Mouse (Mus musculus) brain, adult 2 months (tissue): ENCODE measurements around the gene Ikzf1.

Source experiments
- DNase-seq: peaks from one replicate; pipeline ENCODE4 v3.0.0; 2011; ENCODE audit warnings: low read depth, low spot score

Gene Ikzf1

DNA sequence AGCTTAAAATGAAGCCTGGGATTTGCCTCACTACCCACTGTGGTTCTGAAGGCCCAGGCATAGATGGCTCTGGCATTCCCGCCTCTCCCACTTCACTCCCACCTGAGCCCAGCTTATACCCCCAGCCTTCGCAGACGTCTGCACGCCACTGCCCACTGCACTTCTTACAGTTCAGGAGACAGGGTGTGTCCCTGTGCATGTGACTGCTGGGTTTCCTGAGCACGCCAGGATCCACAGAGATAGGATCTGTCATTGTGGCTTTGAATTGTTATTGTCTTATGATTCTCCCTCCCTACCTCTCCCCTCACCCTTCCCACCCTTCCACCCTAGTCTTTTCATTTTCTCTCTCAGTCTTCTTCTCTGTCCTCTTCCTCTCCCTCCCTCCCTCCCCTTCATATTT is 34.9 kb downstream of the Ikzf1 start:
- DNase-seq, result no peak

- no peak for DNase-seq
Observed at GRCm38 (mm10) chr11:11725252-11725875, 40.6 kb downstream of the Ikzf1 start.

- no peak for DNase-seq
Observed at GRCm38 (mm10) chr11:11725876-11726525, 41.2 kb downstream of the Ikzf1 start.

- DNase-seq, result no peak
Observed at GRCm38 (mm10) chr11:11726807-11727276, 42.0 kb downstream of the Ikzf1 start.

- DNase-seq, result no peak
Observed at GRCm38 (mm10) chr11:11727936-11728556, 43.2 kb downstream of the Ikzf1 start.

- no peak for DNase-seq
Observed at GRCm38 (mm10) chr11:11729216-11729615, 44.4 kb downstream of the Ikzf1 start.

DNA sequence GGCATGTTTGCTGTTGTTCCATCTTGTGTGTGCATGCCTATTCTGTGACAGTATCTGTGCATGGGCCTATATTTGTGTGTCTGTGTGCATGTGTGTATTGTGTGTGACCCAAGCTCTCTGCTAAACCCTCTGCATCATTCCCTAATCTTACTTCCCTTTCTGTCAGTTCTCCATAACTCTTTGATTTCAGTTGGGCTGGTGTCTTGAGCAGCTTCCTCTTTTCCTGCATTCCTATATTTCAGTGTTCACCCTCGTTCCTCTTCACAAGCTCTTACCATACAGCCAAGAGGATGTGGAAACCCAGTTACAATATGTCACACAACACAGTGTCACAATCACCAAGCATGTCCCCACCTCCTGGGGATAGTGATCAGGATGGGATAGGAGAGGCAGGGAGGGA is 45.3 kb downstream of the Ikzf1 start:
- DNase-seq, result no peak

- DNase-seq, result no peak
Observed at GRCm38 (mm10) chr11:11731727-11732126, 46.9 kb downstream of the Ikzf1 start.

DNA sequence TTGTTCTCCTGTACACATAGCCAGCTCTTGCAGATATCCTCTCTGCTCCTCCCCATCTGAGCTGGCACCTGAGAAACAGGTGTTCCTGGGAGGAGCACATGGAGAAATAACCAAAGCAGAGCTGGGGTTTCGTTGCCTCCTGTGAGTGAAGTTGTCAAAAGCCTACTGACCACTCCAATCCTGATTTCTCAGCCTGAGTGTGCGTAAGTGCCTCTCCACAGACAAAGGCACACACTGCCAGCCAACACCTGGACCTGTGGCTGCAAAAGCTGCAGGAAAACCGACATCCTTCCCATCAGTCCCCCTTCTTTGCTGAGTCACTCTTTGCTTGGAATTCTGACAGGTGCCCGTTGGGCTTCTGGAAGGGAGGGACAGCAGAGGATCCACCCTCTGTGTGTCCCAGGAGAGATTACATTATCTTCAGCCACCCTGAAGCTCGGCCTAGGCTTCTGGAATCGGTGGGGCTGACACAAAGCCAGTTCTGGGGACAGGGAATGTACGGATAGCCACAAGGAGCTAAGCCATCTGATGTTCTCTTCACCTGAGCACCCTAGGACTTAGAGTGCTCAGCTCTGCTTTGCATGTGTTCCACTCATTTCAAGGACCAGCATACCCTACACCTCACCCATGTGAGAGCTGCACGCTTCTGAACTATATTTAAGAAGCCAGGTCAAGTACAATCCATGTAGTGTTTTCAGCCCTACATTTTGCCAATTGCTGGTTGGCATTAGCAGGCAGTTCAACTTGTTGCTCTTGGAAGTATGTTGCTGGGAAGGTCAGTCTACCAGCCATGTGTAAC is 48.4 kb downstream of the Ikzf1 start:
- no peak for DNase-seq

DNA sequence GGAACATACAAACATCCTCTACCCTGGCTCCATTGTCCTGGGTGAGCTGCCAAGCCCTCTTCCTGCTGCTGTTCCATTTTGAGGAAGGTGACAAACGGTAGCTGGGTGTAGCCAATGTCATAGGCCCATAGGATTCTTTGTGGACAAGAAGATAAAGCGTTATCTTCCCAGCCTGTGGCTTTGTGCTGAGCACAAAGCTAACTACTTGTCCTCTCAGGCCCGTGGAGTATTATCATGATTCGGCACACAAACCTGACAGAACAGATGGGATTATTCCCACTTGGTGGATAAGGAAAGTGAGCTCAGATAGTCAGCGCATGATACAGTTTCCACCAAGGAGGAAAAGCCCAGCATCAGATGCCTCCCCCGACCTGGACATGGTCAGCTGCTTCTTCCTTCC is 50.4 kb downstream of the Ikzf1 start:
- no peak for DNase-seq

DNA sequence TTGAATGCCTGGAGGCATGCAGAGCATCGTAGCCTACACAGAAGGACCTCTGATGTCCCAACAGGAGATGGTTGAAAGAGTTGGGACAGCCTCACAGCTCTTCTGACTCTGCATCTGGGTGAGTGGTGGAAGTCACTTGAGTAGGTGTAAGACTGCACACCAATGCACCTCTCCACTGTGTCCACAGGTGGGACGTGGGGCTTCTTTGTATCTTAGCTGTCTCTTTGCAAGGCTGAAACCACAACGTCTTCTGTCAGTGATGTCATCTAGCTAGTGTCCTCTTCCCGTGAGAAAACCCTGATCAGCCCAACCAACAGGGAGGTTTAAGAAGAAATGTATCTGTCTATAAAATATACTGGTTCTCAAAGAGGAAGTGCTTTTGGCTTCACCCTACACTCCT is 52.1 kb downstream of the Ikzf1 start:
- no peak for DNase-seq

- no peak for DNase-seq
Observed at GRCm38 (mm10) chr11:11737562-11737961, 52.8 kb downstream of the Ikzf1 start.

GRCm38 (mm10) chr11:11739054-11739453 is 54.3 kb downstream of the Ikzf1 start:
- no peak for DNase-seq

GRCm38 (mm10) chr11:11740603-11741002 is 55.8 kb downstream of the Ikzf1 start:
- no peak for DNase-seq

DNA sequence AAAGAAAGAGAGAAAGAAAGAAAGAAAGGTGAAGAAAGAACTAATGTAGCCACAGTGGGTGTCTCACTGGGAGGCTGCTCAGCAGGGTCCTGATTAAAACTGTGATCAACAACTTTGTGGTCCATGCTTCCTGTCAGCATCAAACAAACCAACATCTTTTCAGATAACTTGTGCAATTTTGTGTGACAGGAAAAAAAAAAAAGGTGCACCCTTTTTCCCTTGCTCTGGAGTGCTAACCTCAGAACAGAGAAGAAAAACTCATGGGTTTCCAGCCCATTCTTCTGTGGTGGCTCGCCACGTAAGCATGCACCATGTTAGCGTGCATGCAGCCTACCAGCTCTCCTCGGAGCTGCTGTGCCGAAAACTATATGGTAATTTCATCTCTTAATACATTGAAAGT is 56.8 kb downstream of the Ikzf1 start:
- DNase-seq, result no peak

DNA sequence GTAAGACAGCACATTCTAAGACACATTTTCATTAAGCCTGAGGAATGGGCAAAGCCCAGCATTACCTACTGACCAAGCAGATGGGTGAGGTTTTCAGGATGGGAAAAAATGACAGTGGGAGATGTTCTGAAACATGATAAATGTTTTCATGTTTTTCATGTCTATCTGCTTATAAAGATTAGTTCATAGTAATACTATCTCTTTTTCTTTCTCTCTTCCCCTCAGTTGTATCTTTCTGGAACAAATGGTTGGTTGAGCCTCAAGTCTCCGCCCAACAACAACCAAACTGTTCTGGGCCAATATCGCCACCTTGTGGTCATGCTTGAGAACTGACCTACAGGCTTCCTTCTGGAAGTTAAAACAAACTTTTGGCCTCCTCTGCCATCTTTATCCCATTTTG is 57.8 kb downstream of the Ikzf1 start:
- no peak for DNase-seq

DNA sequence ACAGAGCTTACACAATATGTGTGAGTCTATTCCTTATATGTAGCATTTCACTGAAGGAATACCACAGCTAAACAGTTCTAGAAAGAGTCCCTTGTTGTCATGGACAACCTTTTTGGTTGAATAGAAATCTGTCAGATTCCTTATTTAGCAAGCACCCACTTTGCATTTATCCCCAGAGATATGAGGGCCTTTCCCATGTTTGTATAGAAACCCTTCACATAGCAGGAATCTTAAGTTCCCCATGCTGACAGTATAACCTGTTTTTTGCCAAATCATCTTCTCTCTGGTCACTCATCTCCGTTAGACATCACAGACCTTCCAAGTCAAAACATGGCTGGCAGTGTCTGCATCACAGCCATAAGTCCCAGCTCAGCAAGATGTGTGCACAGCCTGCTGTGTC is 59.4 kb downstream of the Ikzf1 start:
- DNase-seq, result no peak

DNA sequence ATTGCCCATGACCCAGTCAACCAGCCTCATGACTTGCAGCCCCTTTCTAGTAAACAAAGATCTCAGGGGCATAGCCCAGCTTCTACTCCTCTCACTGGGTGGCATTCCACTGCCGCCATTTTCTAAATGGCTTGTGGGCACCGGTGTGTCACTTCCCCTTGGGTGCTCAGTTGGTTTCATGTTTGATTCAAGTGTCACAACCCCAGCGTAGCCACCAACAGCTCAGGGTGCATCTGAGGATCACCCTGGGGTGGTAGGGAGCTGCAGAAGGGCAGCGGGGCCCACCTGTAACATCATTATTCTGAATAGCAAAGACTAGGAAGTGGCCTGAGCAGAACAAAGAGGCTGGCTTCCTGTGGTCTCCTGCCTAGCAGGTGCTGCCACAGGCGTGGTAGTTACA is 66.3 kb downstream of the Ikzf1 start:
- no peak for DNase-seq

- no peak for DNase-seq
Observed at GRCm38 (mm10) chr11:11752859-11753258, 68.1 kb downstream of the Ikzf1 start.

- DNase-seq, result no peak
Observed at GRCm38 (mm10) chr11:11758121-11758520, 73.3 kb downstream of the Ikzf1 start.

DNA sequence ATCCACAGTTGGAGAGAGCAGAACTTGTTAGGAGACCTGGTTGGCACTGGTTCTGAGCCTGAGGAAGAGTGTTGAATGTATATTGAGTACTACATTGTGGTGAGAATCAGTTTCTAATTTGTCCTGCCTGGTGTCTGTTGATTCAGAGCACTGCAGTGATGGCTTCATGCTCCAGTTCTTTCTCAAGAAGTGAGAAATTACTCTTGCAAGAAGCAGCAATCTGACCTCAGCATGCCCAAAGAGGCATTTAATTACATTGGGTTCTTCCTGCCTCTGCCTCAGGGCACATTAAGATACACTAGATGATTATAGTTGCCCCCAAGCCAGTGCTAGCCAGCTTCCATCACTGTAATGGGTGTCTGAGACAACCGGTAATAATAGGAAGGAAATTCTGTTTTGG is 74.1 kb downstream of the Ikzf1 start:
- no peak for DNase-seq

GRCm38 (mm10) chr11:11763211-11763666 is 78.4 kb downstream of the Ikzf1 start:
- no peak for DNase-seq
